Mouse (Mus musculus) B cell, adult 2 months (primary cell): ENCODE data around the gene Mrpl39.
A peak's percentile ranks its signal among the peaks of the same experiment; 100 is the strongest.

ENCODE experiments used
- DNase-seq, 2 experiments: peaks; one replicate each; pipeline ENCODE4 v3.0.0; 2022

Gene Mrpl39

DNA sequence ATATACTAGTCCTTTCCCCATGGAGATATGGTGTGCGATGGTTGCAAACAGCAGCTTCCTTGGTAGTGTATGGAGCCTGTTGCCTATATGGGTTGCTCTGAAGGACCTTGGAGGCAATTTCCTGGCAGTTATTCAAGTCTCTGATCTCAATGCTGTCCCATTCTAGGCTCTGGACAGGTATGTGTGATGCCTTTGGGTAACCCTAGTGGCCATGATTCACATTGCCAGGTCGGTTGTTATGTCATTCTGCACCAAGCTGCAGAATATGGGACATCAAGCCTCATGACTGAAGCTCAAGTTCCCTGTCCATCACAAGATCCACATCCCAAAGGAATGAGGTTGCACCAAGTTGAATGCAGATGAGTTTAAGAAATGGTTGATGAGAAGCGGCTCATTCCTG is 1.8 kb upstream of the Mrpl39 start:
- DNase-seq: peak in 1 of 2 experiments; percentile 26

- DNase-seq: no peak
These were observed 756 bp downstream of the Mrpl39 start for GRCm38 (mm10) chr16:84734806-84735165.

GRCm38 (mm10) chr16:84720670-84721069 is 14.9 kb downstream of the Mrpl39 start:
- no peak for DNase-seq

- DNase-seq: no peak
These were observed 17.3 kb downstream of the Mrpl39 start for GRCm38 (mm10) chr16:84718250-84718649.

GRCm38 (mm10) chr16:84717618-84718248 is 17.8 kb downstream of the Mrpl39 start:
- DNase-seq: no peak

GRCm38 (mm10) chr16:84716724-84717617 is 18.6 kb downstream of the Mrpl39 start:
- DNase-seq: no peak

DNA sequence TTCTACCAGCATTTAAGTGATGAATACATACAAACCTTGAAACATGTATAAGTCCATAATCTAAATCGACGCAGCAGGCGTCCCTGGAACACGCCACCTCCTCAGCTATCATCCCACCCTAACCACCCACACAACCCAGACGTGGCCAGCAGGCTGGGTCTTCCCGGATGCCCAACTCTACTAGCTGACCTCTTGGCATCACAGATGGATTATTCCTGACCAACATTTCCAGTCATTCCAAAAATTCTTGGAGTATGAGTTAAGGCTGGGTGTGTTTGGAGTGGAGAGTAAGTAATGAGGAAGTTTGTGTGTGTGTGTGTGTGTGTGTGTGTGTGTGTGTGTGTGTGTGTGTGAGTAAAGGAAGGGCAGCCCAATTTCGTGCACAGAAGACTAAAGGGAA is 19.3 kb downstream of the Mrpl39 start:
- no peak for DNase-seq

GRCm38 (mm10) chr16:84714978-84715377 is 20.6 kb downstream of the Mrpl39 start:
- DNase-seq: no peak

GRCm38 (mm10) chr16:84713926-84714325 is 21.6 kb downstream of the Mrpl39 start:
- peak; percentile 47 to 48 for DNase-seq

DNA sequence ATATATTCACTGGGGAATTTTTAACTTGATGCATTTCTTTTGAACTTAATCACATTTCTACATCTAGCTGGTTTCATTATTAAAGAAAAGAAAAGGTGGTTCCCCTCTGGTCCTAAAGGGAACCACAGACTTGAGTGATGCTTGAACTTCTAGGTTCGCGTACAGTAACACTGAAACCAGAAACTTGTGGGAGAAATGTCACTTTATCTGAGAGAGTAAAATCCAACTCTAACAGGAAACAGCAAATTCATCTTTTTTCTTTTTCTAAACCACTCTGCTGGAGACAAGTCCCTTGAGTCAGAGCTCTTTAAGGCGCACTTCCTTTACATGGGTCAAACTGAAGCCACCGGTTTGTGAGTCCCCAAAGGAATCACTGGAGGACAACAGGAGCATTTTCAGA is 22.4 kb downstream of the Mrpl39 start:
- DNase-seq: peak; percentile 33 to 35

GRCm38 (mm10) chr16:84708649-84709048 is 26.9 kb downstream of the Mrpl39 start:
- DNase-seq: no peak

DNA sequence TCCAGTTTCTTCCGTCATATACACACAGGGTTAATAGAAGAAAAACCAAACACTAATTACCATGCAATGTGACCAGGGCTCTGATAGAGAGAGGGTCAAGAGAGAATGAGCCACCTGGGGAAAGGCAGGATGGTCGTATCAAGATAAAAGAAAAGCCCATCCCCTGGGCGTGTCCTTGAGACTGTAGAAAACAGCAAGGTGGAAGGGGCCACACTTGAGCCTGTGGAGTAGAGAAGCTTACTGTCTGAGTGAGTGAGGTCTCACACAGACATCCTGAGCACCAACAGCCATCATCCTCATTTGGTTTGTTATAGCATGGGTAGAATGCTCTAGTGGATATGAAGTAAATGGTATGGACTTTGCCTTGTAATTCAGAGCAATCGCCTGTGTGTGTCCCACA is 27.7 kb downstream of the Mrpl39 start:
- no peak for DNase-seq

DNA sequence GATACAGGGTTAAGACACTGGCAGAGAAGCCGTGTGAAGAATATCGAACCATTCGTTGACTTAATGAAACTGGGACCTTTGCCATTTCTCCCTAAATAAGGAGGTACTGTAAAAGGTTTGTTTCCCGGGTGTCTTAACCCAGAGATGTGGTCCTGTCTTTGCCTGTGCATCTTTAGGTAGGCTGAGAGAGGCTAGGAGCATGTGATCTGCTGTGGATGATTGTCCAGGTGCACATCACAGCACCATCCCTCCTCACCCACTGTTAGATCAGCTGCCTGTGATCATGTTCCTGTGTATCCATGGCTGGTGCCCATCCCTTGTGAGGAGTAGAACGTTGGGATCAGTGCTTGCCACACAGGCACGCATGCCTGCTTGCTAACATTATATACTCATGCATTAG is 29.0 kb downstream of the Mrpl39 start:
- no peak for DNase-seq

- DNase-seq: no peak
These were observed 30.0 kb downstream of the Mrpl39 start for GRCm38 (mm10) chr16:84705507-84705906.

- no peak for DNase-seq
These were observed 30.8 kb downstream of the Mrpl39 start for GRCm38 (mm10) chr16:84704661-84705240.

- no peak for DNase-seq
These were observed 31.5 kb downstream of the Mrpl39 start for GRCm38 (mm10) chr16:84703769-84704660.

- peak; percentile 86 for DNase-seq
These were observed 32.3 kb downstream of the Mrpl39 start for GRCm38 (mm10) chr16:84703129-84703768.

- DNase-seq: peak; percentile 78
These were observed 33.1 kb downstream of the Mrpl39 start for GRCm38 (mm10) chr16:84702230-84703128.

- DNase-seq: no peak
These were observed 34.5 kb downstream of the Mrpl39 start for GRCm38 (mm10) chr16:84701041-84701440.

- no peak for DNase-seq
These were observed 36.8 kb downstream of the Mrpl39 start for GRCm38 (mm10) chr16:84698708-84699107.

DNA sequence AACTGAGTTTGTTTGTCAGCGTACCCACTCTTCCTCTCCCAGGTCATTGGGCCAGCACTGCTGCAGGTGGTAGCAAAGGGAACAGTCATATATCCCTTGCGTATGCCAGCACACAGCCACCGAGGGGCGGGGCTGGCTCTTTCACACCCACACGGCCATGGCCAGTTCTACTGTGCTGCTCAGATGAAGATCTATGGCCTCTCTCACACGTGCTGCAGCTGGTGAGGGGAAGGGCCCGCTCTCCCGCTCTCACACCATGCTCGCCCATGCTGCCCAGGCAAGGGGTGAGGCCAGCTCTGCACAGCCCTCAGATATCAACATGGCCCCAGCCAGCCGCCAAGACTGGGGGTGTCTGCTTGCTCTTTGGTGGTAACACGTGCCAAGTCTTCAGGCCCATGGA is 39.4 kb downstream of the Mrpl39 start:
- DNase-seq: no peak
